Mouse (Mus musculus) gastrocnemius, adult 2 months (tissue): ENCODE measurements around the gene Slc35f5. TPM values are rescaled to one million over a fixed set of nuclear protein-coding genes. Genes with fewer than 3 reads are reported as not detected.

ENCODE experiments used
- DNase-seq: peaks from one replicate; pipeline ENCODE4 v3.0.0; 2022
- H3K27ac ChIP-seq: fragments of 200-600 bp; 2 replicates; pipeline ENCODE4 v1.8.1; 2022; ENCODE audit warnings: mild to moderate bottlenecking
- H3K4me3 ChIP-seq: fragments of 200-600 bp; 2 replicates; pipeline ENCODE4 v1.8.1; 2022; ENCODE audit warnings: mild to moderate bottlenecking, moderate library complexity
- CTCF ChIP-seq: fragments of 200-600 bp; IDR thresholded peaks from 2 replicates; pipeline ENCODE4 v1.8.1; 2022; ENCODE audit warnings: antibody characterized with exemption, mild to moderate bottlenecking, moderate library complexity
- intact Hi-C: fragments of 180-260 bp; cut with DNase I; formaldehyde crosslinking; loops from one replicate; pipeline ENCODE4 v1.15.1; 2025
- total RNA-seq, 2 experiments: library from RNA; stranded (reverse); gene quantifications; 2 replicates each; pipeline ENCODE4 v1.2.3; 2021

Gene Slc35f5
- total RNA-seq, 2 experiments from 2014 or later = 21.7 to 26.2 TPM

DNA sequence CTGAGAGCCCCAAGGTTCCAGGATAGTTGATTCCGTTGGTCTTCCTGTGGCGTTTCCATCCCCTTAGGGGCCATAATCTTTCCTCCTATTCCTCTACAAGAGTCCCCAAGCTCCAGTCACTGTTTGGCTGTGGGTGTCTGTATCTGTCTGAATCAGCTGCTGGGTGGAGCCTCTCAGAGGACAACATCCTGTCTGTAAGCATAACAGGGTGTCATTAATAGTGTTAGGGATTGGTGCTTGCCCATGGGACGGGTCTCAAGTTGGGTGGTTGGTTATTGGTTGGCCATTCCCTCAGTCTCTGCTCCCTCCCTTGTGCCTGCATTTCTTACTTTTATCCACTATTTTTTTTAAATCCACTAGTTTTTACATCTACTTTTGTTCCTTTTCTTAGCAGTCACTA lies 20.7 kb downstream of the Slc35f5 start:
- TF ChIP-seq CTCF = no peak

DNA sequence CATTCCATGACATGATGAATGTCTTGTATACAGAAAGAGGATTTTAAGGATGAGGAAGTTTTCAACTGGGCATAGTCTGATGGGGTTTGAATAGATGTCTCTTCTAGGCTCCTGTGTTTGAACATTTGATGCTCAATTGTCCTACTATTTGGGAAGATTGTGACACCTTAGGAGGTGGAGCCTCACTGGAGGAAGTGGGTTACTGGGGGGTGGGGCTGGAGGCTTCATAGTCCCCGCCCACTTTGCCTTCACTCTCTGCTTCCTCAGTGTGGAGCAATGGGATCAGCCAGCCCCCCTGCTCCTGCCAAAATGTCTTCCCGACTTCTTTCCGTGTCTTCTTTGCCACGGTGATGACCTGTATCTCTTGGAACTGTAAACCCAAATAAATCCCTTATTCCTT lies 43.2 kb downstream of the Slc35f5 start:
- intact Hi-C loops = loop anchor here (10.0 kb wide), 1 partner anchor 831 kb away; no protein-coding TSS in a partner anchor
- no peak for TF ChIP-seq CTCF

More for the DNA sequence above, 20.7 kb downstream of the Slc35f5 start:
- Histone ChIP-seq H3K27ac (no peak overlapping the region), H3K4me3 (no peak overlapping the region)
- intact Hi-C loops = no loop called here
- DNase-seq = no peak

GRCm38 (mm10) chr1:125607087-125607803 lies 46.9 kb downstream of the Slc35f5 start:
- TF ChIP-seq CTCF = peak; percentile 85
- DNase-seq = peak; percentile 88
- Histone ChIP-seq H3K27ac (no peak overlapping the region), H3K4me3 (no peak overlapping the region)
- intact Hi-C loops = loop anchor here (2.0 to 10.0 kb wide), 2 partner anchors 828 to 1324 kb away; no protein-coding TSS in a partner anchor

More for the DNA sequence above, 43.2 kb downstream of the Slc35f5 start:
- DNase-seq = no peak
- no peak overlapping the region for H3K27ac ChIP-seq
- H3K4me3 ChIP-seq = no peak overlapping the region

DNA sequence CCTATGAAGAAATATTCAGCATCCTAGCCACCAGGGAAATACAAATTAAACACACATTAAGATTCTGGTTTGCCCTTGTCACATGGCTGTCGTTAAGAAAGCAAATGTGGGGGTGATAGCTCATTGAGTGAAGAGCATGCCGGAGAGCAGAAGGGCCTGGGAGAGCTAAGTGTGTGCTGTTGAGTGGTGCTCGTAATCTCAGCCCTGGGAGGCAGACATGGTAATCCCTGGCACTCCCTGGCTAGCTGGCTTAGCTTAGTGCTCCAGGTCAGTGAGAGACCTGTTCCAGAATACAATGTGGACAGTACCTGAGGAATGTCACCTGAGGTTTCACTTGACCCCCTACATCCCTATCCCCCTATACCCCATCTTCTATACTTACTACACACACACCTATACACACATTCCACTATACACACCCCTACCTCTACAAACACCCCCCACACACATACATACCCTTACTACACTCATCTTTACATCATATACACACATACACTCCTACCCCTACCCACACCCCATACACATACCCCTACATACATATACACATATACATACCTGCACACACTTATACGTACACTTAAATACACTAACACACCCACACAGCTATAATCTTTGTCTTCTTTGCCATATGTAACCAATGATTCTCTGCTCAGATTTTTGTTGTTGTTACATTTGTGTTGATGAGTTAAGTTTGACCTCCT lies 64.1 kb downstream of the Slc35f5 start:
- intact Hi-C loops = no loop called here
- Histone ChIP-seq H3K27ac (no peak overlapping the region), H3K4me3 (no peak overlapping the region)
- TF ChIP-seq CTCF = no peak
- DNase-seq = no peak

GRCm38 (mm10) chr1:125639501-125640253 lies 79.3 kb downstream of the Slc35f5 start:
- intact Hi-C loops = no loop called here
- peak; percentile 26 for DNase-seq
- TF ChIP-seq CTCF = no peak
- no peak overlapping the region for H3K4me3 ChIP-seq
- H3K27ac ChIP-seq = no peak overlapping the region

DNA sequence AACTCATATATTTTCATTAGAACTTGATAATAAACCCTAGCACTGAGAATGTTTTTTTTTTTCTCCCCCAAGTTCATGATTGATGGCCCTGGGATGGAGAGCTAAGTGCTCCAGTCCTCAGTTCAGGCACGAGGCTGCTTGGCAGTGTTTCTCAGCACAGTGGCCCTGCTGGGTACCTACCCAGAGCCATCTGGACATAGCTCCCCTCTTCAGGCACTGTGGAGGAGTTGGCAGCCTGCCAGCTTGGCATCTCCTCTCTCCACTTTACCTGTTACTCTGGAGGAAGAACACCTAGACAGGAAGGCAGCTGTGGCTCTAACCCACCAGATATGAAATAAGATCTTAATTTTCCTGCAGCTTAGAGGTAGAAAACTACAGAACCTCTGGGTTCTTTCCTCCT lies 83.2 kb downstream of the Slc35f5 start:
- TF ChIP-seq CTCF = no peak
- Histone ChIP-seq H3K27ac (no peak overlapping the region), H3K4me3 (no peak overlapping the region)
- intact Hi-C loops = no loop called here
- no peak for DNase-seq

Other genes with a start within 250 kb of the Slc35f5 start
- gene Actr3, start 124.9 kb upstream of the Slc35f5 start, total RNA-seq = 10 to 100 TPM; 35.6 to 45.1 TPM
- gene Gpr39, start 116.4 kb downstream of the Slc35f5 start, total RNA-seq = not detected